Mouse (Mus musculus): ENCODE measurements around the gene Csrnp2. TPM values are rescaled to one million over a fixed set of nuclear protein-coding genes. Genes with fewer than 3 reads are reported as not detected.

The Csrnp2 gene
- total and polyA plus RNA-seq, 3 experiments, result 2.3 to 3.5 (median 2.3) TPM

GRCm38 (mm10) chr15:100537913-100538312 lies 42.6 kb upstream of the Csrnp2 start (continued):
- TF ChIP-seq MAX (IDR thresholded peaks at IDR 0.05; ENCODE audit: low read length) (no peak), ZKSCAN1 (IDR thresholded peaks at IDR 0.05; ENCODE audit: borderline replicate concordance, low read depth, low read length) (no peak), IRF4 (IDR thresholded peaks at IDR 0.05; ENCODE audit: low read depth, low read length) (no peak), RCOR1 (conservative IDR thresholded peaks at IDR 0.05; ENCODE audit: low read depth, low read length) (no peak), TBP (conservative IDR thresholded peaks at IDR 0.05; ENCODE audit: low read depth, low read length) (no peak), ZC3H11A (IDR thresholded peaks at IDR 0.05; ENCODE audit: low read depth, low read length) (0 out of 2 replicates have a peak, but pooled peaks have one; percentile 26), NELFE (IDR thresholded peaks at IDR 0.05; ENCODE audit: low read depth, low read length) (no peak), RAD21 (IDR thresholded peaks at IDR 0.05; ENCODE audit: low read depth, low read length) (peak; percentile 89), USF1 (IDR thresholded peaks at IDR 0.05; ENCODE audit: low read depth, low read length) (no peak), EP300 (IDR thresholded peaks at IDR 0.05; ENCODE audit: low read length) (no peak), UBTF (IDR thresholded peaks at IDR 0.05; ENCODE audit: low read depth, low read length) (no peak), JUND (conservative IDR thresholded peaks at IDR 0.05; ENCODE audit: low read depth, low read length) (no peak), MXI1 (IDR thresholded peaks at IDR 0.05; ENCODE audit: low read depth, low read length) (no peak)

- in situ Hi-C loops (cut with MboI; ENCODE audit: low pct_ligation_motif_present, low pct_unique_long_range_greater_than_20kb, low sequenced_read_pairs) (no loop called here), dilution Hi-C loops (cut with MboI; ENCODE audit: extremely low pct_ligation_motif_present, extremely low pct_unique_long_range_greater_than_20kb, low sequenced_read_pairs) (no loop called here)
- Histone ChIP-seq H3K4me2 (ENCODE audit: insufficient read depth, low read depth, poor library complexity, severe bottlenecking) (no peak overlapping the region), H3K36me3 (replicated peaks in 1 of 2; ENCODE audit: control insufficient read depth in 1 of 2, insufficient read depth in 1 of 2, low read length in 1 of 2) (peaks cover 0 to 23% of the 10 kb centered on the region in 2 experiments), H3K79me2 (replicated peaks; ENCODE audit: control insufficient read depth, extremely low read depth, insufficient read depth, poor library complexity, severe bottlenecking) (no peaks in the 10 kb centered on the region), H3K27ac (ENCODE audit: insufficient read depth, low read depth) (no peak overlapping the region), H3K9me3 (replicated peaks; ENCODE audit: low read length) (no peaks in the 10 kb centered on the region), H3K4me1 (ENCODE audit: control insufficient read depth in 1 of 2, insufficient read depth in 2 of 2) (peaks cover 0 to 3% of the 10 kb centered on the region in 2 experiments; a peak in 1 of 4 replicates), H3K9ac (ENCODE audit: insufficient read depth, low read depth) (no peak overlapping the region), H3K27me3 (replicated peaks) (no peaks in the 10 kb centered on the region), H3K4me3 (replicated peaks in 1 of 3; ENCODE audit: low read depth in 2 of 3, low read length in 2 of 3, poor library complexity in 1 of 3) (no peak overlapping the region)
- no peak for DNase-seq (ENCODE audit: extremely low read depth)
- TF ChIP-seq RCOR1 (conservative IDR thresholded peaks at IDR 0.05; ENCODE audit: low read depth, low read length) (no peak), ZMIZ1 (IDR thresholded peaks at IDR 0.05; ENCODE audit: low read depth, low read length) (no peak), MAZ (IDR thresholded peaks at IDR 0.05; ENCODE audit: low read depth, low read length) (no peak), KAT2A (IDR thresholded peaks at IDR 0.05; ENCODE audit: insufficient replicate concordance, low read length) (no peak), CHD1 (IDR thresholded peaks at IDR 0.05; ENCODE audit: low read depth, low read length) (no peak), ELF1 (IDR thresholded peaks at IDR 0.05; ENCODE audit: low read depth, low read length) (no peak), GABPA (IDR thresholded peaks at IDR 0.05; ENCODE audit: insufficient replicate concordance, low read depth, low read length) (no peak), RAD21 (IDR thresholded peaks at IDR 0.05; ENCODE audit: low read depth, low read length) (no peak), TCF12 (IDR thresholded peaks at IDR 0.05; ENCODE audit: low read depth, low read length) (no peak), CHD2 (IDR thresholded peaks at IDR 0.05; ENCODE audit: low read length) (no peak), JUN (IDR thresholded peaks at IDR 0.05; ENCODE audit: insufficient read depth, low read depth, low read length) (no peak), E2F4 (IDR thresholded peaks at IDR 0.05; ENCODE audit: insufficient replicate concordance, low read depth, low read length) (no peak), IRF4 (IDR thresholded peaks at IDR 0.05; ENCODE audit: low read depth, low read length) (no peak), EP300 (IDR thresholded peaks at IDR 0.05; ENCODE audit: low read length) (no peak), MEF2A (IDR thresholded peaks at IDR 0.05; ENCODE audit: borderline replicate concordance, low read depth, low read length) (no peak), CTCF (conservative IDR thresholded peaks at IDR 0.05 in 1 of 2, IDR thresholded peaks at IDR 0.05 in 1 of 2; ENCODE audit: low read depth in 2 of 2, low read length in 2 of 2) (no peak)
Observed at GRCm38 (mm10) chr15:100527900-100528299, 32.6 kb upstream of the Csrnp2 start.

Measured in CH12.LX (cell line).